Mouse (Mus musculus): Measurements from ENCODE around the gene Creb3l2.

GRCm38 (mm10) chr6:37396127-37396526, 45.8 kb downstream of the Creb3l2 start:
- TF ChIP-seq CTCF (IDR thresholded peaks at IDR 0.05; ENCODE audit: control insufficient read depth, insufficient read depth, insufficient read length) (no peak), MYOD1 (IDR thresholded peaks at IDR 0.05; ENCODE audit: control insufficient read depth, insufficient read length, low read depth) (no peak), MAX (IDR thresholded peaks at IDR 0.05) (no peak)
